Mouse (Mus musculus): ENCODE measurements around the gene Gm21750. TPM values are rescaled to one million over a fixed set of nuclear protein-coding genes. Genes with fewer than 3 reads are reported as not detected.
"Not testable (repeated sequence)": the region's sequence is repeated elsewhere in the genome, so short reads cannot be mapped to it uniquely, and the experiment has no call there.

Gene Gm21750
- not detected for total RNA-seq (2021)
- long read RNA-seq, experiment 1, result 0 reads
- long read RNA-seq, experiment 2, result 0 reads

GRCm38 (mm10) chr14:73660925-73661324 lies at the start of gene Gm21750:
Gene Gm21750 (plus strand): TSS chr14:73661225.
- DNase-seq, result not testable (repeated sequence)

GRCm38 (mm10) chr14:73614961-73615360 lies 46.1 kb upstream of the Gm21750 start:
- DNase-seq, result not testable (repeated sequence)

DNA sequence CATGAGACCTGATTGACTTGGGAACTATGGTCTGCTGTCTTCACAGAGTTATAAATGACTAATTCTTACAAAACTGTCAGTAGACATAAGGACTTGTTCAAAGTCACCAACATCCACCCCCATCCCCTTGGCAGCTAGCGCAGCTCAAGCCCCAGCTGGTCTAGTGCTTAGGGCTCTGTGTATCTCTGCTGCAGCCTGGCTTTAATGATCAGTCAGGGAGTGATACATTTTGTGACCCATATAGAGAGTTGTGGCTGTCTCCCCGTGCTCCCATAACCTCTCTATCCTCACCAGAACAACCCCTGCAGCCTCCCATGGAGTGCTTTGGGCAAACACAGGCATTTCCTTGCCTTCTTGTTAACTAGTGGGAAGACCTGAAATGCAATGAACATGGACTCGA lies 40.1 kb upstream of the Gm21750 start:
- no peak for DNase-seq

DNA sequence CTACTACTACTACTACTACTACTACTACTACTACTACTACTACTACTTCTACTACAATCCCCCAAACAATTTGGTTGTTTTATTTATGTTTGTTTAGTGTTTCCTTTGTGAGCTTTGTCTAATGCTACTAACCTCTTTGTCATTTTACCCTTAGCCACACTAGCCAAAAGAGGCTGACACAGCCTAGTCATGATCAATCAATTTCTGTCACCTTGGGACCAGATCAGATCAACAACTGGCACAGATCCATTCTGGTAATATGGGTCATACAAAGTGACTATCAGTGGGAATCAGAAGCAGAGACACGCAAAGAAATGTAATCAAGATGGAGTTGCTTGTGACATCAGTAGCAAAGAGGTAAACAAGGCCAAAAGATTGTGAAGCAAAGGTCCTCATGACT lies 38.0 kb upstream of the Gm21750 start:
- no peak for DNase-seq

GRCm38 (mm10) chr14:73625469-73625868 lies 35.6 kb upstream of the Gm21750 start:
- no peak for DNase-seq

- peak; percentile 71 for DNase-seq
These were observed 29.5 kb upstream of the Gm21750 start for GRCm38 (mm10) chr14:73631511-73631910.

DNA sequence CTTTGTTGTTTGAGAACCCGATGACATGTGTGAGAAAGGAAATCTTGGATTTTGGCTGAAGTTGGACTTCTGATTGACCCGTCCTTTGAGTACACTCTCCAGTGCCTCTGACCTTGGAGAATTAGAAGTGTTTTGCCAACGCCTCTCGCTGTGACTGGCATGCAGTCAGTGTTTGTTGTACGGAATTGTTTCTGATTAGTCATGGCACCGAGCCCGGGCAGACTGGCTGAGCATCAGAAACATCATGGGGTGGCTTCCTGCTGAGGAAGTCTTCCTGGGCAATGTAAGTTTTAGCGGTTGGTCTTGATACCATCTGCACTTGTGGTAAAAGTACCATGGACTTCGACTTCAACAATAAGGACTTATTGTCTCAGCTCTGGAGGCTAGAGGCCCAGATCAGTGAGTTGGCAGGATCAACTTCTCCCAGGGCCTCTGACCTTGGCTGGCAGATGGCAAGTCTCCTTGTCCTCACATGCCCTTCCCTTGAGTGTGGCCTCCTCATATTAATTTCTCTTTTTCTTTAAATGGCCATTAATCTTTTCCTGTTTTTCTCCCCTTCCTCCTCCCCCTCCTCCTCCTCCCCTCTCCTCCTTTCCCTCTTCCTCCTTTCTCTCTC lies 28.3 kb upstream of the Gm21750 start:
- DNase-seq, result no peak

DNA sequence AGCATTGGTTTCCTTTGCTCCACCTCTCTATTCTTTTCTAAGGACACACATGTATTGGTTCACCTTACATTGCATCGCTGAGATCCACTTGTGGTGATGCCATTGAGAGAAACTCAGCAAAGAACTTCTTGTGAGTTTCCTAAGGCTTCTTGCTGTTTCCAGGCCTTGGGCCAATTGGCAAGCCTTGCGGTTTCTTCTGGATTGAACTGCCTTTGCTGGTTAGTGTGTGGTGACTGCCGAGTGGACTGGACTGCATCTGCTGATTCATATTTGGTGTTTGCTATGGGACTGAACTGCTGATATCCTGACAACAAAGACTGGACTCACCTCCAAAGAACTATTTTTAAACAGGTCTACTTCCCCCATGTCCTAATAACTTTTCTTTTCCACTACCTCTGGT lies 26.7 kb upstream of the Gm21750 start:
- DNase-seq, result no peak

GRCm38 (mm10) chr14:73637460-73637859 lies 23.6 kb upstream of the Gm21750 start:
- no peak for DNase-seq

DNA sequence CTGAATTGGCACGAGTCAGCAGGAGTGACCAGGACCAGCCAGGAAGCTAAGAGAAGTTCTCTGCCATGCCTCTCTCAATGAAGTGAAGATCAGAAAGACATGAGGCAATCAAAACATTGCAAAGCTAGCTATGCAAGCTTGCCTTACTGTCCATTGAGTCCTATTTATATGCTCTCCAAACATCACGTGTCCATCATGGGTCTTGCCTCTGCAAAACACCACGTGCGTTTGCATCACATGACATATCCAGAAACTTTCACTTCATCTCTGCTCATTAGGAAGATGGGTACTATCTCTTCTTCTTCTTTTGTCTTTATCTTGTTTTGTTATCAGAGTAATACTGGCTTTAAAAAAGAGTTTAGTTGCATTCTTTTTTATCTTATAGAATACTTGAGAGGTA lies 10.8 kb upstream of the Gm21750 start:
- DNase-seq, result no peak

GRCm38 (mm10) chr14:73670091-73670490 lies 9.1 kb downstream of the Gm21750 start:
- DNase-seq, result no peak

DNA sequence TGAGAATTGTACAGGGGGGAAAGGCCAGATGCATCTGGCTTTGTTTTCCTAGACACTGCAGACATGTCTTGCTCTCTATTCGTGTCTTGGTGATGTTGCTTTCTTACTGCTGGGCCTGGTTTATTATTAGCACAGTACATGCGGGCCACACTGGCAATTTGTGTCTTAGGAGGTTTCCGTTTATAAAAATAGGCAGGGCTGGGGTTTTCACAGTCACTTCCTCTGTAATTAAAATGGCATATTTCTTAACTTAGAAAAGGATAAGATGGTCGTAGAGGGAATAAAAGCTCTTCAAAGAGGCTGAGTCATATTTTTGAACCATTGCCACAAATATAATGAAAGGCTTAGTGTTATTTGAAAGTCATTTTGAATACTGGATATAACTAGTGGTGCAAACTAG lies 26.7 kb downstream of the Gm21750 start:
- no peak for DNase-seq

DNA sequence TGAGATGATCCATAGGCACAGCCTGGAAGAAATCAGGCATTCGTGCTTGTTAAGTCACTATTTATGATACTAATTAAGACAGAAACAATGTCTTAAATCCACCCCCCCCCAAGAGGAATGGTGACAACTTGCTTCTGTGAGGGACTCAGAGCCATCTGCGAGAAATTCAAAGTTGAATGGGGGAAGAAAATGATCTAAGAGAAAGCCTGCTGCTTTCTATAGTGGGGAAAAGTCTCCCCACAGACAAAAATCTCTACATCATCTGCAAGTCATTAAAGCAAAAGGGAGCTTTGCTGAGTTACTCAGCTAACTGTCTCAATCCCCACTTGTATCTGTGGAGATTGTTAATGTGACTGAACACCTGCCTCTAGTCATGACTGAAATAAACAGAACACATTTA lies 27.4 kb downstream of the Gm21750 start:
- DNase-seq, result no peak

- DNase-seq, result no peak
These were observed 39.2 kb downstream of the Gm21750 start for GRCm38 (mm10) chr14:73700256-73700655.

DNA sequence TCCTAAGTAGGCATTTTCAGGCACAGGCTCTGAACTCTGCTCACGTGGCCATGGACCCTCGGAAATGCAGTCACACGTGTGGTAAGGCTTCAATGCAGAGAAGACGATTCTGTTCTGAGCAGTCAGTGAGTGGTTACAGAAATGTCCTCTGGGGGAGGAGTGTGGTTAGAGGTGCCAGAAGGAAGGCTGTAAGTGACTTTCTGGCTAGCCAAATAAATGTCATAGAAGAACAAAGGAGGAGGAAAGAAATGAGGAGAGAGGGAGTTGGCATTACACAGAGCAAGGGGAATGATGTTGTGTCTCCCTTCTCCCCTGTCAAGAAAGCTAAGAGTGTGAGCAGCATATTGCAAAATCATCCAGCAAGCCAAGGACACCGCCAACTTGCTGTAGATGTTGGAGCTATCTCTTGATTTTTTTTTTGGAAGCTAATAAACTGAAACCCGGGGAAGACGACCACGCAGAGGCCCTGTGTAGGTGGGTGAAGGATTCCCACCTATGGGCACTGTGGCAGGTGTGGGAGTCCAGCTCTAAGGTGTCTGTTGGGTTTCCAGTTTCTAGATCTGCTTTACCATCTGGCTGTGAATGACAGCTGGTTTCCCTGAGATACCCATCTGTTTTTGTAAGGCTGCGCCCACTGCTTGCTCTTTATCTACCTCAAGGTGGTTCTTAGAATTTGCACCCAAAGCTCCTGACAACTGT lies 48.5 kb downstream of the Gm21750 start:
- DNase-seq, result no peak

Other genes with a start within 250 kb of the Gm21750 start
- 10 to 100 TPM; 12.4 to 12.9 TPM for gene Med4, start 151.2 kb upstream of the Gm21750 start, total RNA-seq (2021)
- gene Sucla2, start 135.9 kb upstream of the Gm21750 start, total RNA-seq (2021), result 100 to 1,000 TPM; 494 to 525 TPM
- 1 to 10 TPM; 4.7 to 4.8 TPM for gene Nudt15, start 113.0 kb upstream of the Gm21750 start, total RNA-seq (2021)